Mouse (Mus musculus) CH12F3 (cell line): Measurements from ENCODE around the gene Aldh2.
"Not testable (repeated sequence)": the region's sequence is repeated elsewhere in the genome, so short reads cannot be mapped to it uniquely, and the experiment has no call there.

Source experiments
- in situ Hi-C: fragments of 300-500 bp; cut with MboI; formaldehyde crosslinking; loops from 2 replicates; pipeline ENCODE4 v1.14.3; 2020; ENCODE audit warnings: low sequenced_read_pairs

Aldh2 gene

DNA sequence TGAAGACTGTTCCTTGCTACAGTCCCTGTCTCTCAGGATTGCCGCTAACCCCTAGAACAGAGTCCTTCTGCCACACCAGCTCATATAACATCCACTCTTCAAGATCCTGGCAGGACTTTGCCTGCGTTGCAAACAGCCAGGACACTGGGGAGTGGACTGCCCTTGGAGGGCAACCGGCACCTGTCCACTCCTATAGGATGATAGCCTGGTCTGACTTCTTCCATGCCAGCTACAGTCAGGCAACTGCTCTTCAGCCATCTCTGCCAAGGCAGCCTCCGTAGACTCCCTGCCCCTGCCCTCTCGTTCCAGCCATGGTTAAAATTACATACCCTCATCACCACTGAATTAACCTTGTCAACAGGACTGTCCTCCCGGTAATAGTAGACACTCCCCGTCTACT is 44.4 kb downstream of the Aldh2 start:
- in situ Hi-C loops: no loop called here

DNA sequence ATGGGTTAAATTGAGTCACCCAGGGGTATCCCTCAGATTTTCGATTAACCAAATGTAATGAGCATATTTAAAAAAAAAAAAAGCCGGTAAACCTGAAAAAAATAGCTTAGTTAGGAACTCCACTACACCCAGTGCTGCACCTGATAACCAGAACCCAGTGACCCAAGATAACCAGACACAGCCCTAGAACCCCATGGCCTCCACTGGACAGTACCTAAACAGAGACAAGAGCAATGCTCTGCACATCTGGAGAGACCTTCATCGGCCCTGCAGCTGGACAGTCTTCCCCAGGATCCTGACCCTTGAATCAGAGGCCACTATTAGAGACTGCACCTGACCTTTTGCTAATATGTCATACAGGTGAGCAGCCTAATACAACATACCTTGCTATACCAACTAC is 46.5 kb downstream of the Aldh2 start:
- in situ Hi-C loops: no loop called here

DNA sequence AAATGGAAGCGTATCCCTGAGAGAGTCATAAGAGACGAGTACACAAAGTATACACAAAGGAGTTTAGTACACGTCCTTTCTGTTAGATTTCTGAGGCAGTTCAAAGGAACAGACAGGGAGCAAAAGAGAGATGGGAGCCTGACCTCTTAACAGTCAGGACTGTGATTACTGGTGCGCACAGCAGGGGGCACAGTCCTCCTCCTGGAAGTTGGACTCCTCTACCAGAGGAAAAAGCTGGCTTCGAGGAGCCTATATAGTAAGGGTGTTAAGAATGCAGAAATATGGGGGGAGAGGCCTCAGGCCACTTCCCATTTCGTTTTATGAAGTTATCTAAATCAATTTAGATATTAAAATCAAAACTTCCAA is 47.1 kb downstream of the Aldh2 start:
- in situ Hi-C loops: no loop called here

DNA sequence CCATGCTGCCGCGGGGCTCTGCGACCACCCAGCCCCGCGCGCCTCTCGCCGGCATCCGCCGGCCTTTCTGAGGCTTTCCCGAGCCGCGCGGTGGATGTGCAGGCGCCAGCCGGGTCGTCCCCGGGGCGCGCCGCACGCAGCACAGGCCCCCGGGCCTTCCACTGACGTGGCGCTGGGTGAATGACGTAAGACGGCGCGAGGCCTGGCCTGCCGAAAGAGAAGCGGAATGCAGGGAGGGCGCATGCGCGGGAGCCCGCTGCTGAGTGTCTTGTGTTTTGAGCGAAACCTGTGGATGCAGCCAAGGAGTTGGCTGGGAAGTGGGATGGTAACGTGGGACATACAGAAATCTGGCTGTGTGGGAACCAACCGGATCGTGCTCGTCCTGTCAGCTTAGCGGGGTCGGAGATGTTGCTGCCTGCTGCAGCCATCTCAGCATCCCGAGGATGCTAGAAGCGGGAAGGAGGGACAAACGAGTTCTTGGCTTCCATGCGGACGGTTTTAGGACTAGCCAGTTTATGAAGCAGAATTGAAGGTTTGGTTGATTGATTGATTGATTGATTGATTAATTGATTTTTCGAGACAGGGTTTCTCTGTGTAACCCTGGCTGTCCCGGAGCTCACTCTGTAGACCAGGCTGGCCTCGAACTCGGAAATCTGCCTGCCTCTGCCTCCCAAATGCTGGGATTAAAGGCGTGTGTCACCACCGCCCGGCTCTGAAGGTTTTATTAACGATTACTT is 47.7 kb downstream of the Aldh2 start, which contains the start of gene Mapkapk5:
TSS of gene Mapkapk5 (minus strand) at position 113 of the 737 bp plus-strand sequence.
- in situ Hi-C loops: no loop called here

DNA sequence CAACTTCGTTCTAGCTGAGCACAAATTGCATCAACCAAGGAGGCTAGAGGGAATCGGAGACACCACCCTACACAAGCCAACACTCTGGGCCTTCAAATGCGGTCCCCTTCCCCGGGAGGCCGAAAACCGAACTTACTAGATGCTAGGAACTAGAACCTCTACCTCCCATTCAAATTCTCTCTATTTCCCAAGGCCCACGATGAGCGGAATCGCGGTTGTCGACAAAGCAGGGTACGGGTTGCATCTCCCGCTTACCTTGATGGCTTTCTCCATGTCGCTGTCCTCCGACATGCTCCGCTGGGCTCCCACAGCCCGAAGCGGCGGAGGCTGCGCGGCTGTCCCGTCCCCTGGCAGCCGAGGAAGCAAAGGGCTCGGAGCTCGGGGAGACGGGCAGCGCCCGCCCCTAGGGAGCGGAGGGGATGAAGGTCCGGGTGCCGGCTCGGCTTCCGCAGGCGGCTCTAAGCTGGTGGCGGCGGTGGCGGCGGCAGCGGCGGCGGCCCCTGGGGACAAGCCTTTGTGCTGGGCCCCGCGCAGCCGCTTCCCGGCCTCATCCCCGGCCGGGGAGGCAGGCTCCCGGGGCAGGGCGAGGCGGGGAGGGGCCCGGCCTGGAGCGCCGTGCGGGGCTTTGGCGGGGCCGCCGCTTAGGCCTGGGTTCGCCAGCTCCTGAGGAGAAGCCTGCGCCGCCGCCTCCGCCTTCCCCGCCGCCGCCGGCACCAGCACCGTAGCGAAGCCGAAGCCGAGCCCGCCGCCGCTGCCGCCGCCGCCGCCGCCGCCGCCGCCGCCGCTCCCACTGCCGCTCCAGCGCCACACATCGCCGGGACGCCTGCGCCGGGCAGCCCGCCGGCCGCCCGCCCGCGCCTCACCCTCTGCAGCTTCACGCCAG is 48.5 kb downstream of the Aldh2 start, which contains the start of the genes Adam1a and Gm42878:
TSS of gene Adam1a (minus strand) at position 573 of the 883 bp plus-strand sequence.
TSS of gene Gm42878 (minus strand) at position 573 of the 883 bp plus-strand sequence.
- in situ Hi-C loops: no loop called here

DNA sequence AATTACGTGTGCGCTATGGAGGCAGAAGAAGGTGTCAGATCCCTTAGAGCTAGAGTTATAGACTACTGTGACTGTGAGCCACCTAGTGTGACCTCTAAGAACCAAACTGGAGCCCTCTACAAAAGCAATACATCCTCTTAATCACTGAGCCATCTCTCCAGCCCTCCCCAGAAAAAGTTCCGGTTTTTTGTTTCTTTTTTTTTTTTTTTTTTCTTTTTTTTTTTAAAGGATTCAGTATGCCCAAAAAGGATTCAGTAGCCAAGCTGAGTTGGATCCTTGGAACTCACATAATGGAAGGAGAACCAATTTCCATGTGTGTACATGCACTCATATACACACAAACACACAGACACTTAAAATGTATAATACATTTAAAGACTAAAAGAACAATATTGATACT is 50.3 kb downstream of the Aldh2 start:
- in situ Hi-C loops: no loop called here

DNA sequence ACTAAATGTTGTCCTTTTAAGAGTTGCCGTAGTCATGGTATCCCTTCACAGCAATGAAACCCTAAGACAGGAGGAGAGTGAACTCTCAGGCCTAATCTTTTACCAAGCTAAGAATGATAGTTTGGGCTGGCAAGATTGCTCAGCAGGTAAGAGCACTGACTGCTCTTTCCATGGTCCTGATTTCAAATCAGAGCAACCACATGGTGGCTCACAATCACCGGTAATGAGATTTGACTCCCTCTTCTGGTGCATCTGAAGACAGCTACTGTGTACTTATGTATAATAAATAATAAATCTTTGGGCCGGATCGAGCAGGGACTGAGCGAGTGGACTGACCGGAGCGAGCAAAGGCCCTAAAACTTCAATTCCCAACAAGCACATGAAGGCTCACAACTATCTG is 52.4 kb downstream of the Aldh2 start:
- in situ Hi-C loops: no loop called here

DNA sequence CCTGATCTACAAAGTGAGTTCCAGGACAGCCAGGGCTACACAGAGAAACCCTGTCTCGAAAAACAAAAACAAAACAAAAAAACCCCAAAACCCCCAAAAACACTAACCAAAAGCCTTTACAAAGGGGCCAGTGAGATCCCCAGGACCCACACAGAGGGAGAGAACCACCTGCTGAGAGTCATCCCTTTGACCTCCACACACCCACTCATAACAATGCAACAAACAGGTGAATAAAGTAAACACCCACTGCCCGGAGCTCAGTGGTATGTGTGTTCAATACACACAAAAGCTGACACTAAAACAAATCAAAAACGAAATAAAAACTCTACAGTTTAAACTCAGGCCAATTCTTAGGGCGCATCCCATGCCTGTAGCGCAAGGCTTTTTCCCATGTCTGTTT is 53.6 kb downstream of the Aldh2 start:
- in situ Hi-C loops: no loop called here

DNA sequence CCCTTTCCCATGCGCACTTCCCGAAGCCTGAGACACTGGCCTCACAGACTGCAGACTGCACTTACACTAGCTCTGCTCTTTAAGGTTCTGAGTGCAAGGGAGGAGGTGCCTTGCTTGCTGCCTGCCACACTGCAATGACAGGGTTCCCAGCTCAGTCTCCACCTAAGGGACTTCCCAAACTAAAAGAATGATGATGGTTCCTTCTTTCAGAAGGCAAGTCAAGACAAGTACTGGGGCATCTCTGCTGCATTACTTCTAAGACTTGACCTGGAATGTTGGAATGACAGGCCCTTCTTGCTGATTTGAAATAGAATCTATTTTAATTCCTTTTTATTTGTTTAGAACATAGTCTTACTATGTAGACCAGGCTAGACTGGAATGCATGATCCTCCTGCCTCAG is 56.0 kb downstream of the Aldh2 start:
- in situ Hi-C loops: no loop called here

DNA sequence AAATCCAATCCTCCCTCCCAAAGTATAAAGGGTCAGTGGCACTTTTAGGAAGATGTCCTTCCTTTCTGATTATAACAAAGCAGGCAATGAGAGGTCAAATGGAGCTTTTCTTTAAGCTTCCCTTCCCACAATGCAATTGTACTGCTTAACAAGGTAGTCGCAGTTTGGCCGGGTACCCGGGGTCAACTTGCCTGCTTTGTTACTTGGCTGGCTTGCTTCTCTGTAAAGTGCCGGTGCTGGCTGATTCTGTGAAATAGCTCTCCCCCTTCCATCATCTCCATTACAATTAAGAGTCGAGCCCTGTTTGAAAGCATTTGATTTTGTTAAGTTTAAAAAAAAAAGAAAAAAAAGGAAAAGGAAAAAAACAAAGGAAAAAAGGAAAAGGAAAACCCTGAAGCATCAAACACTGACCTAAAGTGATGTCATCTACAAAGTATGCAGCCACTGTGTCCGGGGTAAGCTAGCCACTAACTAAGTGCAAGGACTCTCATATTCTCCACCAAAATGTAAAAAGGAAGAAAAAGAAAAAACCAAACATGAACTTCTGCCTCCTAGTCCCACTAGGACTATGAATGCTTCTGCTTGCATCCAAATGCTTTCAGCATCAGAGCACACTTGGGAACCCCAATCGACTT is 56.6 kb downstream of the Aldh2 start:
- in situ Hi-C loops: no loop called here

DNA sequence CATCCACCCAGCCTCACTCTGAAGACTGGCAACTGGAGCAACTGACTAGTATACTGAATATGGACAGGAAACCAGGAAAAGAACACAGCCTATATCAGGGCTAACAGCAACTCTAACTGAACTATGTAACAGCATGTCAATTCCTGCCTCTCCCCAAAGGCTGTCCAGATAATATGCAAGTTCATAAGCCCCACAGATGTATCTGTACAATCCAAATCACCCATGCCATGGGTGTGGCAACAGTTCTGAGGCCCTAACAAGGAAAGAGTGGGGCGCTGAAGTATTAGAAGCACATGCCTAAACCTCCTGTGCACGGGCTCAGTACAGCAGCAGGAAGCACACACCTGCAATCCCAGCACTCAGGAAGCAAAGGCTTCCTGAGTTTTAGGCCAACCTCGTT is 58.5 kb downstream of the Aldh2 start:
- in situ Hi-C loops: no loop called here

DNA sequence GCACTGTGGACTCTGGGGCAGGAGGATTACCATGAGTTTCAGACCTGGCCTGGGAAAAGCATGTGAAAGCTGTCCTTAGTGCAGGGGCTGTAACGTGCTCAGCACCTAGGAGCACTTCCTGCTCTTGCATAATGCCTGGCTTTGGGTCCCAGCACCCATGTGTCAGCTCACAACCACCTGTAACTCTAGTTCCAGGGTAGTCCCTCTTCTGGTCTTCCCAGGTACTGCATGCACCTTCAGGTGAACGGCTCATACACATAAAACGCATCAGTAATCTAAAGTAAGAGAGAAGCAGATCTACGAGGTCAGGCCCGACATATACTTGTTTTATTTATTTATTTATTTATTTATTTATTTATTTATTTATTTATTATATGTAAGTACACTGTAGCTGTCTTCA is 59.1 kb downstream of the Aldh2 start:
- in situ Hi-C loops: no loop called here

DNA sequence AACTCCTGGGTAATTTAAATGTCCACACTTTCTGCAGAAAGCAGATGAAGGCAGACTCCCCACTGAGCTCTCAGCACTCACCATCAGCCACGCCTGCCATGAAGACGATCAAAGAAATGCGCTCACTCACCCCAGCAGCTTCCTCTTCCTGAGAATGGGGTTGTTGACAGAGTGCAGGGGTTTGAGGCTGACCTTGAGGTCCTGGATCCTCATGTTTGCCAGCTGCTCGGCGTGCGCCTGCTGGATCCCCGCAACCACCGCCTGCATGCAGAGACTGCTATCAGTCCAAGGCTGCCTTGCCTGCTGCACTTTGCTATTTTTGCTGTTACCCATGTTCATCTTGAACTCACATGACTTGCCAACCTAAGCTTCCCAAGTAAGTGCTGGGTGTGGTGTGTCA is 66.7 kb downstream of the Aldh2 start:
- in situ Hi-C loops: no loop called here

DNA sequence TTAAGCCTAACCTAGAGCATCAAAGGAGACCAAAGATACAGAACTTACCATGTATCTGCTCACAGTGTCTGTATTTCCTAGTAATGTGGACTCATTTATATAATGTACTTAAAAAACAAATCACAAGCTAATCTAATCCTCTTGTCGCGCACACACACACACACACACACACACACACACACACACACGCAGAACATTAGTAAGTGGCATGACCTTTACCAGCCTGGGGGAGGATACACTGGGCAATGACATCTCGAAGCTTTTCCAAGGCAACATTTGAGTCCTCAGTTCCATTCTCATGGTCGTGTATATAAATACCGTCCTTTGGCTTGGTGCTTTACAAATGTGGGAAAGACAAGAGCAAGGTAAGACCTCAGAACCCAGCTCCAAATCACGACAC is 67.1 kb downstream of the Aldh2 start:
- in situ Hi-C loops: no loop called here

DNA sequence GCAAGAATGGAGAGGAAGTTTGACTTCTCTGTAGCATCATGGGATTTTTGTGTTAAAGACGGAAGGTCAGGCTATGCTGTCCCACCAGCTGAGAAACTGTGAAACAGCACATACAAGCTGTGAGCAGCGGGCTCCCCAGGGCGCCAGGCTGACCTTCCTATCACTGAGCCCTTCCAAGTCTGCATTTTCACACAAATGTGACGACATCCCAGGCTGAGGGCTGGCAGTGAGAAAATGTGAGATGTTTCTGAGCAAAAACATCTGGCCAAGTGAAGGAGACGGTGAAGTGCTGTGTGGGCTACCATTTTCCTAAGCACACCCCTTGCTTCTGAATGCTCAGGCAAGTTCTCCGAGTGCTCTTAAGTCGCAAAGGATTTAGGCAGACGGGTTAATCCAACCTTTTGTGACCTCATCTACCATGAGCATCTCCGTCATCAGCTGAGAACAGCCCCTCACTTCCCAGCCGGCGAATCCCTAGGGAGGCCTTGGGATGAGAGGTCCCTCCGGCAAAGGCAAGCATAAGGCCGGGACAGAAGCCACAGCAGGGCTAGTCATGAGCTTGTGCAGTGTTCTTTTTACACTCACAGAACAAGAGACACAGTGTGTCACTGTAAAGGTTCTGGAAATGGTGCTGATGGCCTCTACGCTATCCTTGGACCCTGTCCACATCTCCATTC is 67.7 kb downstream of the Aldh2 start:
- in situ Hi-C loops: no loop called here

DNA sequence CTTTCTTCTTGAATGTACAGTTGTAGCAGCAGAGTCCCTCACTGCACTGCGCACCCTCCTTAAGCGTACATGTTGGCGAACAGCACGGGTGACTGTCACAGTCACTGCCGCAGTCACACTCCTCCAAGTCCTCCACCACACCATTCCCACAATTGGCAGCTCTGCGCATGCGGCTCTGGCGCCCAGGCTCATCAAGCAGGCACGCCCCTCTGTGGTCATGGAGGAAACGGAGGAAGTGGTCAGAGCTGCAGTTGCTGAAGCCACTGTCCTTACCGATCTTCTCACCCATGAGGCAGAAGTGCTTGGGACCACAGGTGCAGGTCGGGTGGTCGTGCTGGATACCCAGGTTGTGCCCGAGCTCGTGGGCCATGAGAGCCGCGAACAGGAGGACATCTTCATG is 73.9 kb downstream of the Aldh2 start:
- in situ Hi-C loops: not testable (repeated sequence)

DNA sequence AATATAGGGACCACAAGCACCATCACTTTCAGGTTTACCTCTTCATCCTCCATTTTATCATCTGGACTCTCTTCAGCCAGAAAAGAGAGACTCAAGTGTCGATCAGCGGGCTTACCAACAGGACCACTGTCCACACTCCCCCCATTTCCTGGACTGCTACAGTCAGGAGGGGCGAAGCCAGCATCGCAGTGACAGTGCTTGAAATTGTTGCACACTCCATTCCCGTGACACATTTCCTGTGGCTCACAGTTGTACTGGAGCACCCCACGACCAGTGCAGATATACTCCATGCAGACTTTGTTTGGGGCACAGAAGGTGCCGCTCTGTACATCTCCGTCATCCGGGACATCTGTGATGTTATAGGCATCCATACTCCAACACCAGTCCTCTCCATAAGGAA is 74.6 kb downstream of the Aldh2 start:
- in situ Hi-C loops: no loop called here
